ENCODE assay signal across 8 mouse cellular contexts in genomic region chr6:82939167-82939912, GRCm38 (mm10). TPM values are rescaled to one million over a fixed set of nuclear protein-coding genes. Genes with fewer than 3 reads are reported as not detected.
A peak's percentile ranks its signal among the peaks of the same experiment; 100 is the strongest.
DNase-seq lines count a peak whose midpoint lies in the region; ATAC-seq lines count a peak whose summit lies in the region.

Sema4f (minus strand) TSS chr6:82939769.

- peaks cover 7% of the 10 kb centered on the region for H3K4me1 ChIP-seq in limb, embryonic 10.5 days
- no peaks in the 10 kb centered on the region for H3K4me1 ChIP-seq in midbrain, embryonic 11.5 days (ENCODE audit: control insufficient read depth, insufficient read depth, low read length)
- no peaks in the 10 kb centered on the region; the same call in 1 of the 2 replicates for H3K4me1 ChIP-seq in stomach, embryonic 15.5 days

- peak within 1 kb of the TSS; percentile 67 for H3K4me3 ChIP-seq in limb, embryonic 10.5 days
- peak within 1 kb of the TSS; percentile 56 for H3K4me3 ChIP-seq in midbrain, embryonic 11.5 days (ENCODE audit: low read depth, low read length)
- H3K4me3 ChIP-seq in stomach, embryonic 15.5 days (replicated peaks): peak within 1 kb of the TSS; percentile 44

- peaks cover 60% of the 10 kb centered on the region for H3K27me3 ChIP-seq in limb, embryonic 10.5 days (ENCODE audit: low read depth, poor library complexity, severe bottlenecking)
- H3K27me3 ChIP-seq in midbrain, embryonic 11.5 days (ENCODE audit: control insufficient read depth, insufficient read depth, low read length): peaks cover 8% of the 10 kb centered on the region
- 0 out of 2 replicates have a peak, but pooled peaks cover 9% of the 10 kb centered on the region for H3K27me3 ChIP-seq in stomach, embryonic 15.5 days (replicated peaks)

- H3K27ac ChIP-seq in limb, embryonic 10.5 days: peak within 1 kb of the TSS; percentile 78
- H3K27ac ChIP-seq in midbrain, embryonic 11.5 days (ENCODE audit: low read depth, low read length): no peak within 1 kb of the TSS
- no peak within 1 kb of the TSS for H3K27ac ChIP-seq in stomach, embryonic 15.5 days

- peak within 1 kb of the TSS; percentile 83 for H3K4me2 ChIP-seq in midbrain, embryonic 11.5 days
- peak within 1 kb of the TSS; percentile 84 for H3K4me2 ChIP-seq in stomach, embryonic 15.5 days

- H3K9me3 ChIP-seq in limb, embryonic 10.5 days (replicated peaks): no peaks in the 10 kb centered on the region
- H3K9me3 ChIP-seq in midbrain, embryonic 11.5 days (ENCODE audit: control insufficient read depth, low read length): no peaks in the 10 kb centered on the region
- H3K9me3 ChIP-seq in stomach, embryonic 15.5 days: no peaks in the 10 kb centered on the region

- H3K9ac ChIP-seq in midbrain, embryonic 11.5 days (ENCODE audit: low read length): peak within 1 kb of the TSS; percentile 78
- peak within 1 kb of the TSS; percentile 9; the same call in 1 of the 2 replicates for H3K9ac ChIP-seq in stomach, embryonic 15.5 days

- peak; percentile 98 for ATAC-seq in midbrain, embryonic 11.5 days (ENCODE audit: low FRiP score)
- ATAC-seq in stomach, embryonic 15.5 days (ENCODE audit: insufficient read depth, low FRiP score, low read depth): peak; percentile 94

- WGBS in limb, embryonic 10.5 days: 3% methylated on average over 34 of the region's 44 CpGs
- 2% methylated on average over 39 of the region's 44 CpGs for WGBS in midbrain, embryonic 11.5 days
- 3% methylated on average over 42 of the region's 44 CpGs for WGBS in stomach, embryonic 15.5 days

- intact Hi-C loops in gastrocnemius, postnatal 14 days (cut with DNase I; ENCODE audit: low total_unique reads): no loop called here

- DNase-seq in gastrocnemius, postnatal 14 days: peak; percentile 20
- DNase-seq in gastrocnemius, adult 8-10 months (ENCODE audit: low spot score in 2 of 2): no peak
- DNase-seq in cerebellum, postnatal 4 days (ENCODE audit: low spot score in 2 of 2): peak; percentile 51 to 76
- peak; percentile 74 to 80 for DNase-seq in frontal cortex, postnatal 36 days (ENCODE audit: low spot score in 2 of 2)
- DNase-seq in kidney, adult 9 months: peak; percentile 17
- DNase-seq in limb, embryonic 10.5 days (ENCODE audit: low spot score): peak; percentile 84
- DNase-seq in midbrain, embryonic 11.5 days (ENCODE audit: low spot score, missing footprints): peak; percentile 95

- H3K36me3 ChIP-seq in limb, embryonic 10.5 days: no peaks in the 10 kb centered on the region
- H3K36me3 ChIP-seq in midbrain, embryonic 11.5 days (ENCODE audit: control insufficient read depth, insufficient read depth, low read length): no peaks in the 10 kb centered on the region
- H3K36me3 ChIP-seq in stomach, embryonic 15.5 days: no peaks in the 10 kb centered on the region

RNA-seq across cellular contexts. Expression of gene Sema4f, which starts in this region (rescaled TPM):
- total RNA-seq in gastrocnemius, postnatal 14 days (2021): under 1 TPM; 0.16 to 0.71 TPM
- under 1 TPM in 1 of 4 experiments, not detected in 3; 0.61 TPM for total RNA-seq in gastrocnemius, adult 8-10 months (2022)
- 0.83 and 1.9 TPM in 2 replicates for polyA plus RNA-seq in limb, embryonic 10.5 days (2016; fragmentation: Nextera tagmentation; extraction: Ambion mirVana)
- polyA plus RNA-seq in midbrain, embryonic 11.5 days (2014; fragmentation: Nextera tagmentation; extraction: Ambion mirVana): 0.91 and 1.1 TPM in 2 replicates
- 2.0 and 2.1 TPM in 2 replicates for polyA plus RNA-seq in stomach, embryonic 15.5 days (2015; fragmentation: Nextera tagmentation; extraction: Ambion mirVana)

Comparison
In these comparisons a context has a peak if more than half of its experiments do, and no peak if none do; other contexts are left out.
1. Peak in DNase-seq in gastrocnemius, postnatal 14 days; RNA of the gene not detected or under 1 TPM.
2. DNase-seq: peak in cerebellum, postnatal 4 days (2 of 2), frontal cortex, postnatal 36 days (2 of 2), kidney, adult 9 months (single experiment), limb, embryonic 10.5 days (single experiment) and midbrain, embryonic 11.5 days (single experiment); none in gastrocnemius, adult 8-10 months (0 of 2).
3. Peak in every context shown above with its lines, with median percentiles within 50 percentile points of each other: H3K4me3 ChIP-seq.